Mouse (Mus musculus) limb, embryonic 10.5 days (tissue): ENCODE results near the gene Rab11fip2. TPM values are rescaled to one million over a fixed set of nuclear protein-coding genes. Genes with fewer than 3 reads are reported as not detected.

Experiments used
- DNase-seq: peaks from one replicate; pipeline ENCODE4 v3.0.0-alpha.2; 2017; ENCODE audit warnings: low spot score
- H3K27ac ChIP-seq: fragments of 300-500 bp; sonication (generic); 2 replicates; pipeline ENCODE4 v1.5.1; 2016; ENCODE audit warnings: mild to moderate bottlenecking
- H3K27me3 ChIP-seq: fragments of 300-500 bp; sonication (generic); 2 replicates; pipeline ENCODE4 v1.6.1; 2016; ENCODE audit warnings: low read depth, mild to moderate bottlenecking; ENCODE audit not compliant: poor library complexity, severe bottlenecking
- H3K36me3 ChIP-seq: fragments of 300-500 bp; sonication (generic); 2 replicates; pipeline ENCODE4 v1.6.1; 2016; ENCODE audit warnings: mild to moderate bottlenecking, moderate library complexity
- H3K4me1 ChIP-seq: fragments of 300-500 bp; sonication (generic); 2 replicates; pipeline ENCODE4 v1.6.1; 2016
- H3K4me3 ChIP-seq: fragments of 300-500 bp; sonication (generic); 2 replicates; pipeline ENCODE4 v1.5.1; 2016; ENCODE audit warnings: mild to moderate bottlenecking, moderate library complexity
- H3K9me3 ChIP-seq: fragments of 300-500 bp; sonication (generic); replicated peaks from 2 replicates; pipeline ENCODE4 v1.6.1; 2016; ENCODE audit warnings: mild to moderate bottlenecking
- WGBS: fragments of 180-500 bp; shearing (Covaris S2); methylation state at CpG from one replicate; pipeline ENCODE4 v1.1.7; 2016; 5-methylcytosine and 5-hydroxymethylcytosine counted together
- polyA plus RNA-seq: library from polyadenylated mRNA; unstranded; fragments of >200 nt; fragmentation: Nextera tagmentation; extraction: Ambion mirVana; gene quantifications from 2 replicates; pipeline ENCODE4 v1.2.1, GENCODE M21; 2016

Gene Rab11fip2
- polyA plus RNA-seq, 1 experiment from 2014 or later: 3.0 TPM

GRCm38 (mm10) chr19:59905296-59906081 is 38.0 kb downstream of the Rab11fip2 start:
- no peak for DNase-seq
- Histone ChIP-seq H3K4me1 (no peaks in the 10 kb centered on the region), H3K9me3 (no peaks in the 10 kb centered on the region), H3K4me3 (no peak overlapping the region), H3K27me3 (no peaks in the 10 kb centered on the region), H3K36me3 (peaks cover 7% of the 10 kb centered on the region), H3K27ac (no peak overlapping the region)
- 84% methylated on average over 1 of the region's 1 CpGs for WGBS

- Histone ChIP-seq H3K27ac (no peak overlapping the region), H3K27me3 (no peaks in the 10 kb centered on the region), H3K36me3 (no peaks in the 10 kb centered on the region), H3K4me3 (no peak overlapping the region), H3K4me1 (no peaks in the 10 kb centered on the region), H3K9me3 (no peaks in the 10 kb centered on the region)
- 90% methylated on average over 4 of the region's 4 CpGs for WGBS
- no peak for DNase-seq
Observed at GRCm38 (mm10) chr19:59899965-59900364, 43.5 kb downstream of the Rab11fip2 start.

GRCm38 (mm10) chr19:59898301-59898700 is 45.2 kb downstream of the Rab11fip2 start:
- Histone ChIP-seq H3K36me3 (no peaks in the 10 kb centered on the region), H3K4me1 (no peaks in the 10 kb centered on the region), H3K4me3 (no peak overlapping the region), H3K27ac (no peak overlapping the region), H3K9me3 (no peaks in the 10 kb centered on the region), H3K27me3 (no peaks in the 10 kb centered on the region)
- no peak for DNase-seq
- WGBS: 88% methylated on average over 4 of the region's 4 CpGs

- WGBS: 83% methylated on average over 4 of the region's 4 CpGs
- Histone ChIP-seq H3K36me3 (no peaks in the 10 kb centered on the region), H3K9me3 (no peaks in the 10 kb centered on the region), H3K27ac (no peak overlapping the region), H3K4me1 (peaks cover 11% of the 10 kb centered on the region), H3K27me3 (0 out of 2 replicates have a peak, but pooled peaks cover 3% of the 10 kb centered on the region), H3K4me3 (no peak overlapping the region)
- DNase-seq: no peak
Observed at GRCm38 (mm10) chr19:59889383-59889782, 54.1 kb downstream of the Rab11fip2 start.

- WGBS: 98% methylated on average over 2 of the region's 2 CpGs
- DNase-seq: no peak
- no peak overlapping the region for H3K27ac ChIP-seq
- 0 out of 2 replicates have a peak, but pooled peaks cover 3% of the 10 kb centered on the region for H3K27me3 ChIP-seq
- no peaks in the 10 kb centered on the region for H3K36me3 ChIP-seq
- H3K9me3 ChIP-seq: no peaks in the 10 kb centered on the region
- peaks cover 11% of the 10 kb centered on the region for H3K4me1 ChIP-seq
- no peak overlapping the region for H3K4me3 ChIP-seq
Observed at GRCm38 (mm10) chr19:59888846-59889245, 54.6 kb downstream of the Rab11fip2 start.

- H3K27me3 ChIP-seq: 0 out of 2 replicates have a peak, but pooled peaks cover 3% of the 10 kb centered on the region
- H3K27ac ChIP-seq: no peak overlapping the region
- DNase-seq: no peak
- 81% methylated on average over 2 of the region's 2 CpGs for WGBS
- H3K4me1 ChIP-seq: peaks cover 11% of the 10 kb centered on the region
- H3K36me3 ChIP-seq: no peaks in the 10 kb centered on the region
- H3K9me3 ChIP-seq: no peaks in the 10 kb centered on the region
- H3K4me3 ChIP-seq: no peak overlapping the region
Observed at GRCm38 (mm10) chr19:59887866-59888265, 55.6 kb downstream of the Rab11fip2 start.

- 0 out of 2 replicates have a peak, but pooled peaks cover 4% of the 10 kb centered on the region for H3K4me1 ChIP-seq
- H3K27me3 ChIP-seq: 0 out of 2 replicates have a peak, but pooled peaks cover 3% of the 10 kb centered on the region
- WGBS: 77% methylated on average over 2 of the region's 2 CpGs
- no peak overlapping the region for H3K27ac ChIP-seq
- no peak overlapping the region for H3K4me3 ChIP-seq
- no peak for DNase-seq
- H3K9me3 ChIP-seq: no peaks in the 10 kb centered on the region
- no peaks in the 10 kb centered on the region for H3K36me3 ChIP-seq
Observed at GRCm38 (mm10) chr19:59885301-59885700, 58.2 kb downstream of the Rab11fip2 start.

GRCm38 (mm10) chr19:59877238-59877637 is 66.2 kb downstream of the Rab11fip2 start:
- H3K27ac ChIP-seq: no peak overlapping the region
- no peaks in the 10 kb centered on the region for H3K9me3 ChIP-seq
- no peak overlapping the region for H3K4me3 ChIP-seq
- H3K4me1 ChIP-seq: peaks cover 4% of the 10 kb centered on the region; the same call in 1 of the 2 replicates
- H3K36me3 ChIP-seq: no peaks in the 10 kb centered on the region
- DNase-seq: no peak
- no peaks in the 10 kb centered on the region for H3K27me3 ChIP-seq
- WGBS: 84% methylated on average over 2 of the region's 2 CpGs

GRCm38 (mm10) chr19:59866666-59867065 is 76.8 kb downstream of the Rab11fip2 start:
- WGBS: 76% methylated on average over 9 of the region's 9 CpGs
- Histone ChIP-seq H3K27me3 (no peaks in the 10 kb centered on the region), H3K27ac (no peak overlapping the region), H3K4me3 (no peak overlapping the region), H3K4me1 (peaks cover 6% of the 10 kb centered on the region), H3K9me3 (no peaks in the 10 kb centered on the region), H3K36me3 (no peaks in the 10 kb centered on the region)
- DNase-seq: no peak

GRCm38 (mm10) chr19:59862423-59862822 is 81.0 kb downstream of the Rab11fip2 start:
- Histone ChIP-seq H3K27ac (no peak overlapping the region), H3K36me3 (no peaks in the 10 kb centered on the region), H3K4me1 (peaks cover 6% of the 10 kb centered on the region), H3K9me3 (no peaks in the 10 kb centered on the region), H3K4me3 (no peak overlapping the region), H3K27me3 (no peaks in the 10 kb centered on the region)
- no peak for DNase-seq

- no peak for DNase-seq
- no peak overlapping the region for H3K27ac ChIP-seq
- no peaks in the 10 kb centered on the region for H3K9me3 ChIP-seq
- WGBS: 95% methylated on average over 3 of the region's 3 CpGs
- H3K4me3 ChIP-seq: no peak overlapping the region
- no peaks in the 10 kb centered on the region for H3K4me1 ChIP-seq
- no peaks in the 10 kb centered on the region for H3K27me3 ChIP-seq
- no peaks in the 10 kb centered on the region for H3K36me3 ChIP-seq
Observed at GRCm38 (mm10) chr19:59860799-59861198, 82.7 kb downstream of the Rab11fip2 start.

GRCm38 (mm10) chr19:59853061-59853460 is 90.4 kb downstream of the Rab11fip2 start:
- no peaks in the 10 kb centered on the region for H3K36me3 ChIP-seq
- WGBS: 85% methylated on average over 3 of the region's 3 CpGs

More at GRCm38 (mm10) chr19:59853061-59853460, 90.4 kb downstream of the Rab11fip2 start:
- no peak for DNase-seq
- H3K27ac ChIP-seq: no peak overlapping the region
- H3K27me3 ChIP-seq: no peaks in the 10 kb centered on the region
- no peak overlapping the region for H3K4me3 ChIP-seq
- H3K4me1 ChIP-seq: peaks cover 19% of the 10 kb centered on the region
- no peaks in the 10 kb centered on the region for H3K9me3 ChIP-seq
